Mouse (Mus musculus) liver, embryonic 14.5 days (tissue): ENCODE data around the gene Morn1.

Experiments
- CTCF ChIP-seq: IDR thresholded peaks from 2 replicates; pipeline ENCODE4 v1.5.1; 2016; ENCODE audit warnings: antibody characterized with exemption, low read depth, control low read depth
- EP300 ChIP-seq: IDR thresholded peaks from 2 replicates; pipeline ENCODE4 v1.6.1; 2016; ENCODE audit warnings: antibody characterized with exemption, low read depth

GRCm38 (mm10) chr4:155075137-155075536 is 11.2 kb upstream of the Morn1 start:
- 0 out of 2 replicates have a peak, but pooled peaks have one; percentile 16 for TF ChIP-seq CTCF
- TF ChIP-seq EP300, result no peak
